Mouse (Mus musculus) neutrophil, adult 5-6 weeks (primary cell): Measurements from ENCODE around the gene Foxj3. TPM values are rescaled to one million over a fixed set of nuclear protein-coding genes. Genes with fewer than 3 reads are reported as not detected.

ENCODE experiments used
- ATAC-seq: fragments of 151-379, 151-347 bp; 2 replicates; pipeline ENCODE4 v1.8.0; 2017; ENCODE audit warnings: mild to moderate bottlenecking, moderate TSS enrichment; ENCODE audit not compliant: insufficient number of reproducible peaks, poor library complexity, low FRiP score, severe bottlenecking; ENCODE audit errors: extremely low read depth
- total RNA-seq: library from RNA; stranded (forward); fragments of 200-1000 nt; gene quantifications from 2 replicates; pipeline ENCODE4 v1.2.3, GENCODE M21; 2017

Foxj3 gene
- total RNA-seq, 1 experiment from 2014 or later: 49.2 TPM

DNA sequence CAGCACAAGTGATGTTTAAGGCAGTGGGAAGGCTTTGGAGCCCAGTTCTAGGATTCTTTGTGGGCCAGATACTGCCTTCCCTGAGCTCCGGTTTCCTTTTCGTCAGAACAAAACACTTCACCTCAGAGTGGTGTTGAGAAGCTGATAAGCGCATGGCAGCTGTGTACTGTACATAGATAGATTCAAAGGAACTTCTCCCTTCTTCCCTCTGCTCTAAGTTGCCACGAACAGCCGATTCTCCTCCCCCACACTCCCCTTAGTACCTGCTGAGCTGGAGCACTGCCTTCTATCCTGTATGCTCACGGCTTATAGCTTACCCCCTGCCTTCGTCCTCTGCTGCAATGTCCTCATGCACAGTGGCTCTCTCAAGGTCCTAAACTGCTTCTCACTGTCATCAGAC lies 95.9 kb downstream of the Foxj3 start:
- ATAC-seq: no peak

DNA sequence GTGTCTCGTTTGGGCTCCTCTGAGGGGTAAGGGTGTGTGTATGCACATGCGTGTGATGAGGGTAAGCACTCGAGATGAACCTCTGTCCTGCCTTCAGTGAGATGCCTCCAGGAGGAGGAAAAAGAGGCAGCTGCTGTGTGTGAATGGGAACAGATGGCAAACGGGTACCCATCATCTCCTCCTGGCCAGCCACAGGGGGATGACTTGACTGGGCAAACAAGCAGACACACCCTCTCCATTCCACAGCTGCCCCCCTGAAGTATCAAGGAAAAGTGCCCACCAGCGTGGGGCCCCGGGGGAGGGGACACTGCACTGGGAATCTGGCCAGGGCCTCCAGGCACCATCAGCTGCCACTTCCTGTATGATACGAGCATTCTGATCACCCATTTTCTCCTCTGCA lies 96.5 kb downstream of the Foxj3 start:
- ATAC-seq: no peak

- ATAC-seq: no peak
These were observed 97.1 kb downstream of the Foxj3 start for GRCm38 (mm10) chr4:119633948-119634347.

- ATAC-seq: no peak
These were observed 98.3 kb downstream of the Foxj3 start for GRCm38 (mm10) chr4:119634908-119635660.

DNA sequence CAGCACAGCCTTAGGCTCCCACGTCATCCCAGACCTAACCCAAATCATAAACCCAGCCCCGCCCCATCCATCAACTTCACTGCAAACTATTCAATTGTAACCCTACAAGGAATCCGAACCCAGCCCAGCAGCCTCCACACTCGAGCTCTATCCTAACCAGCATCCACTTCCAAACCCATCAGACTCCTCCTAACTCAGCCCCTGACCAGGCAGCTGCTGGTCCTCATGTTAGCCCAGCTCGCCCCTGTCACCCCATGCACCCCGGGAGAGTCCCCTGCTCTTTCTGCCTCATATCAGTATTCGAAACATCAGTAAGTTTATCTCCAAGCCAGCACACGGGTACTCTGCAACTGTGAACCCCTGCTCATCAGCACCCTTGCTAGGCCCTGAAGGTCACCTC lies 98.9 kb downstream of the Foxj3 start:
- ATAC-seq: no peak

- no peak for ATAC-seq
These were observed 99.9 kb downstream of the Foxj3 start for GRCm38 (mm10) chr4:119636731-119637130.

DNA sequence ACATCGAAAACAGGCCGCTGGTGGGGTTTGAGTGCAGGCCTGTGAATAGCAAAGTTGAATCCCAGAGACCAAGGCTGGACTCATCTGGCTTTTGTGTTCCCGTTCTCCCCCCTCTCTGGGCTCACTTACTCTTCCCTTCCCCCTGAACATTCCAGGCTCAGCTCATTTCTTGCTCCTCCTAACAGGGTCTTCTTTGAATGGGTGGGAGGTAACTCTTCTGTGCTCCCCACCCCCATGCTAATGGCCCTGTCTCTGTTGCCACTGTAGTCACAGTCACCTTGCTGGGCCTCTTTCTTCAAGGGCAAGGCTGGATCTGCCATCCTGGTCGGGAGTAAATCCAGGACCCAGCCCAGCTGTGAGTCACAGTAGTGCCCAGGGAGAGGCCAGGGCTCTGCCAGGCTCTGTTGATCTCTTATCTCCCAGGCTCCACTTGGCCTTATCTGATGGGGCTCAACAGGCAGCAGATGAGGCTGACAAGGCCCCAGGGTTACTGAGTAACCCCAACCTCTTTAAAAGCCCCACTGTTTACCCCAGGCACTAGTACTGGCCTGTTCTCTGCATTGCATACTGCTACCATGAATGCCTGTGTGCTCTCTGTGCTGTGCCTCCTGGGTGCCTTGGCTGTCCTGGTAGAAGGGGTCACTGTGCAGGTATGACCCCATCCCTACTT lies 100.5 kb downstream of the Foxj3 start, which contains the start of gene Guca2a:
Guca2a (plus strand) TSS at position 529 of the 670 bp plus-strand sequence.
- ATAC-seq: no peak

DNA sequence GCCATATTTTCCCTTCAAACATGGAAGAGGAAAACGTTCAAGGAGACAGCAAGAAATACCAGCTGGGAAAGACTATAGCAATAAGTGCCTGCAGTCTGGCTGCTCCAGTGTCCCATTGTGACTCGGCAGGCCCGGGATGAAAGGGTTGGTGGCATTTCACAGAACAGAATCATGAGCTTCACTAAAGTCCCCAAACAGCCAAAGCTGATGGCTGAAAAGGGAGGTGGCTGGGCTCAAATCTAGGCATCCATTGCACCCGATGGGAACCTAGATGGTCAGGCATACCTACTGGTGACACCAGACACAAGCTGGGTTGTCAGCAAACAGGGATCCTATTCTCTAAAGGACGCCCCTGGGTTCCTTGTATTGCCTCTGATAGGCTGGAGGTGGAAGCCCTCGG lies 101.1 kb downstream of the Foxj3 start:
- no peak for ATAC-seq

GRCm38 (mm10) chr4:119638656-119639055 lies 101.9 kb downstream of the Foxj3 start:
- ATAC-seq: no peak

DNA sequence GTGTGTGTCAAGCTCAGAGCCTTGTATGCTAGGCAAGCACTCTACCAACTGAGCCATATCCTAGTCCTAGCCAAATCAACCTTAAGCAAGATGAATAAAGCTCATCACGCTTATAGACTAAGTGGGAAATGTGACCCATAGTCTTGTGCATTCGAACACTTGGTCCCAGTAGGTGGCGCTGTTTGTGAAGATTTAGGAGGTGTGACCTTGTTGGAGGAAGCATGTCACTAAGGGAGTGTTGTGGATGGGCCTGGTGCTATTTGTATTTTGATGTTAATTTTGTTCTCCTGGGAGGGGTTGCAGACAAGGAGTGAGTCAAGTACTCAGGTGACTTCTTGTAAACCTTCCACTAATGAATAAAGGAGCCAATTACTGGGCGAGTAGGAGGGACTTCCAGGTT lies 105.9 kb downstream of the Foxj3 start:
- ATAC-seq: no peak

DNA sequence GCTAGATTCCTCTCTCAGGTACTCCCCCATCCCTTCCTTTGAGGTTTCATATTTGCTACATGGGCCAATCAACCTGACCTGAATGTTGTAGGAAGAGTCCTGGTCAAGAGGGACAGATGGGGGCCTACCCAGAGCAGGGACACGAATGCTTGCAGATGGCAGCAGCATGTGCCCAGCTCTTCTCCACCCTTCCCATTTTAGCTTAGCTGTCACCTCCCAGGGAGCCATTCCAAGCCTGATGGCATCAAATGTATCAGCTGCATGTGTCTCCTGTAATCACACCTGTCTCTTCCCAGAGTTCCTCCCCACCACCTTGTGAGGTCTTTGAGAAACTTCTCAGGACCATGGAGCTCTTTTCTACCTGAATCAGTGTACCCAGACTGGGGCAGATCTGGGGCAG lies 120.2 kb downstream of the Foxj3 start:
- no peak for ATAC-seq

GRCm38 (mm10) chr4:119658246-119658645 lies 121.4 kb downstream of the Foxj3 start:
- ATAC-seq: no peak

DNA sequence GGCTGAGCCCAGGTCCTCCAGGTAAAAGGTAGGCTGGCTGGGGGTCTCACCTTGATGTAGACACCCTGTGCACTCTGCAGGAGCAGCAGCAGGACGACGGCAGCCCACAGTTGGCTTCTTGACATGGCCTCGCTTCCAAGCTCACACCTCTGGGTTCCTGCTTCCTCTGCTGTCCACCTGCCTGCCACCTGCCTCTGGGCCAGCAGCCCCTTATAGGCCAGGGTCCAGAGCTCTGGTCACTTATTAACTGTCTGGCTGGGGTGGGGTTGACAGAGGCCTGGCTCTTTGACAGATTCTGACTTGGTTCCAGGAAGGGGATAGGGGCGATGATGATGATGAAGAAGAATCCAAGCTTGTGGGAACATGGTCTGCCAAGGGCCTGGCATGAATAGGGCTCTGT lies 121.9 kb downstream of the Foxj3 start, which contains the start of gene Guca2b:
Guca2b (minus strand) TSS at position 224 of the 400 bp plus-strand sequence.
- no peak for ATAC-seq

- no peak for ATAC-seq
These were observed 123.2 kb downstream of the Foxj3 start for GRCm38 (mm10) chr4:119660007-119660406.

- ATAC-seq: no peak
These were observed 125.3 kb downstream of the Foxj3 start for GRCm38 (mm10) chr4:119662151-119662550.

DNA sequence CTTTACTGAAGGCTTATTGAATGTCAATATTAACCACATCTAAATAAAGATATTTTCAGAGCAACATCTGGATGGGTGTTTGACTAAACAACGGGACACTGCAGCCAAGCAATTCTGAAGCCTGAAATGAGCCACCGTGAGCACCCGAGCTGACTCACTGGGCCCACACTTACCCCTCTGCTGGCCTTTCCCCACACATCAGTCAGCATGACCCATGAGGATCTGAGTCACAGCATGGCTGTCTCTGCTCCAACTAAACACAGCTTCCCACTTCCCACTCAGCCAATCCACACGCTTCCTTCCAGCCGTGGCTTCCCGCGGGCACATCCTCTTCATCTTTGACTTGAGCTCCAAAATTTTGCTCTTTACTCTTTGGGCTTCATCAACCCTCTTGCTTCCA lies 126.2 kb downstream of the Foxj3 start:
- no peak for ATAC-seq

DNA sequence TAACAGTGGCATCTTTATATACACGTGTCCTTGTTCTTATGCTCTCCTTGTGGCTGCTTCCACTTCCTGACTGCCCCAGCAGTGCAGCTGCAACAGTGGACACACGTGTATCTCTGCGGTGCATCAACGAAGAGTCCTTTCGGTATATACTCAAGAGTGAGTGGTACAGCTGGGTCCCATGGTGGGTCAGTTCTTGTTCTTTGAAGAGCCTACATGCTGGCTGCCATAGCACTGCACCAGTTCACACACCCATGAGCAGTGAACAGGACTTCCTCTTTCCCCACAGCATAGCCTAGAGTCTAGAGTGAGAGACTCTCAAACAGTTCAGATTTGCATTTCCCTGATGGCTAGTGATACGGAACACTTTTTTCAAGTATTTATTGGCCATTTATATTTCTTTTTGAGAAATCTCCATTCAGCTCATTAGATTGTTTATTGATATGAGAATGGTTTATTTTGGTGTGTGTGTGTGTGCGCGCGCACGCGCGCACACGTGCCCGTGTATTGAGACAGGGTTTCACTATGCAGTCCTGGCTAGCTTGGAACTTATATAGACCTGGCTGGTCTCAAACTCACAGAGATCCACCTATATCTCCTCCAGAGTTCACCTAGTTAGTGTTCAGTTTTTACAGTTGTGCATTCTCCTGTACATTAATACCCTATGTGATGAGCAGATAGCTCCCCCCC lies 126.7 kb downstream of the Foxj3 start:
- ATAC-seq: peak; percentile 83

DNA sequence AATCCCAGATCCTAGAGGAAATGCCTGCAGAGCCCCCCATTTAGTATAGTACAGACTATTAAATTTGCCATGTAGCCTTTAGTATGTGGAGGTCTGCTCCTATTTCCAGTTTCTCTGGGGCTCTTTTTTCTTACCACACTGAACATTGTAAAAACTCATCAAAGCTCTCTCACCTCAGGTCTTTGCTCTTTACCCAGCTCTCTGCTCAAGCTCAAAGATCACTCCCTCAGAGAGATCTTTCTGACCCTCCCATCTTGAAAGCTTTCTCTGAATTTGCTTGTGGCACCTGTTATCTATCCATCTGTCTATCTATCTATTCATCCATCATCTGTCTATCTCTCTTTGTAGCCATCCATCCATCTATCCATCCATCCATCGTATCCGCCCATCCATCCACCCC lies 128.4 kb downstream of the Foxj3 start:
- ATAC-seq: no peak

DNA sequence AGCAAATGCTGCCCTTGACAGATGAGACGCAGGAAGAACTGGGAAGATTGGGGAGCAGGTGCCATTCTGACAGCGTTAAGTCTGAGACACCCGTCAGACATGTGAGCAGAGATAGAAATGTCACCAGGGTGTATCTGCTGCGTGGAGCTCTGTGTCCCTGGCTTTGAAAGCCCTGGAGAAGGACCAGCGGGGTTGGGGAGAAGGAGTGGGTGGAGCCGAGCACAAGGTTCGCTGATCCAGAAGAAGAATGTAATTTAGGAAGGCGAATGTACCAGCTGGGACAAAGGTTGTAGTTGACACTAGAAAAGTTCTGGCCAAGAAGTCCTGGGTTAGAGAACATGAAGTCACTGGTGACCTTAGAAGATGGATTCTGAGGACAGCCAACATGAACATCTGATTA lies 129.3 kb downstream of the Foxj3 start:
- no peak for ATAC-seq

- 0 out of 2 replicates have a peak, but pooled peaks have one; percentile 32 for ATAC-seq
These were observed 130.7 kb downstream of the Foxj3 start for GRCm38 (mm10) chr4:119667454-119667853.
